Comparison of ENCODE assay signal across 17 mouse cellular contexts in genomic region chr17:23654001-23654400, GRCm38 (mm10). TPM values are rescaled to one million over a fixed set of nuclear protein-coding genes. Genes with fewer than 3 reads are reported as not detected.
"Had no signal": no experiment of that assay in that cellular context is flagged by ENCODE, and none has a peak within 500 bp of the region (broad histone marks: within the 10 kb centered on the region; RNA-seq: fewer than 3 reads in every experiment).

No protein-coding gene starts in this region.

- H3K27ac ChIP-seq: liver, embryonic 14.5 days; neural tube, embryonic 12.5 days; stomach, embryonic 15.5 days; stomach, postnatal 0 days had no signal

- ATAC-seq: midbrain, embryonic 16.5 days had no signal

- H3K4me3 ChIP-seq: neural tube, embryonic 12.5 days; stomach, embryonic 15.5 days had no signal

- H3K36me3 ChIP-seq: neural tube, embryonic 12.5 days; stomach, embryonic 15.5 days had no signal

- DNase-seq: lung, adult 18-20 months; lung, embryonic 14.5 days; lung, postnatal 10 days; lung, postnatal 4 days; midbrain, embryonic 14.5 days; right cerebral cortex, postnatal 14 days; thymus, adult 2 months; thymus, postnatal 14 days; thymus, postnatal 36 days had no signal

- H3K9me3 ChIP-seq: neural tube, embryonic 12.5 days; stomach, embryonic 15.5 days had no signal

- H3K4me1 ChIP-seq: neural tube, embryonic 12.5 days; stomach, embryonic 15.5 days had no signal

- H3K4me2 ChIP-seq: lung, embryonic 14.5 days; midbrain, embryonic 11.5 days; neural tube, embryonic 12.5 days; stomach, embryonic 15.5 days had no signal

- H3K9ac ChIP-seq: liver, embryonic 14.5 days; lung, embryonic 14.5 days; neural tube, embryonic 12.5 days; stomach, embryonic 15.5 days had no signal

- H3K27me3 ChIP-seq: stomach, embryonic 15.5 days had no signal

RNA-seq across cellular contexts. Expression of gene Bicdl2, which starts 6.3 kb away (rescaled TPM):
- total RNA-seq: monocyte, adult 5-6 weeks; neutrophil, adult 5-6 weeks had no signal
- polyA plus RNA-seq: midbrain, embryonic 16.5 days had no signal
